Mouse (Mus musculus) CH12.LX (cell line): Measurements from ENCODE around the gene Gm20716. TPM values are rescaled to one million over a fixed set of nuclear protein-coding genes. Genes with fewer than 3 reads are reported as not detected.
A peak's percentile ranks its signal among the peaks of the same experiment; 100 is the strongest.

Experiments
- DNase-seq: peaks from one replicate; pipeline ENCODE4 v3.0.0-alpha.2; 2013; ENCODE audit errors: extremely low read depth
- H3K27ac ChIP-seq: 2 replicates; pipeline ENCODE4 v1.5.1; 2012; ENCODE audit warnings: low read depth, mild to moderate bottlenecking, control low read depth, moderate library complexity; ENCODE audit not compliant: insufficient read depth
- H3K27me3 ChIP-seq: replicated peaks from 2 replicates; pipeline ENCODE3; 2012; ENCODE audit warnings: inconsistent platforms
- H3K36me3 ChIP-seq, 2 experiments: replicated peaks in 1 of 2; 2 replicates each; pipeline versions ENCODE3 to v1.6.1; 2012; ENCODE audit warnings: inconsistent platforms in 1 of 2, low read length in 1 of 2, mild to moderate bottlenecking in 1 of 2, mixed read lengths in 1 of 2, moderate library complexity in 1 of 2; ENCODE audit not compliant: control insufficient read depth in 1 of 2, insufficient read depth in 1 of 2
- H3K4me1 ChIP-seq, 2 experiments: 2 replicates each; pipeline ENCODE4 v1.6.1; 2012; ENCODE audit warnings: inconsistent platforms in 1 of 2, moderate library complexity in 1 of 2; ENCODE audit not compliant: insufficient read depth in 2 of 2, control insufficient read depth in 1 of 2
- H3K4me2 ChIP-seq: 2 replicates; pipeline ENCODE4 v1.6.1; 2012; ENCODE audit warnings: low read depth, mild to moderate bottlenecking, control low read depth; ENCODE audit not compliant: poor library complexity, insufficient read depth, severe bottlenecking
- H3K4me3 ChIP-seq, 3 experiments: fragments of 150-350 bp in 1 of 3; sonication (generic) in 1 of 3; replicated peaks in 1 of 3; 2 replicates each; pipeline versions ENCODE3 to v1.5.1; 2011 to 2012; ENCODE audit warnings: low read depth in 2 of 3, low read length in 2 of 3, mild to moderate bottlenecking in 2 of 3, moderate library complexity in 2 of 3, control low read depth in 1 of 3, improper control_type of control experiment in 1 of 3, inconsistent platforms in 1 of 3, mixed read lengths in 1 of 3; ENCODE audit not compliant: poor library complexity in 1 of 3
- H3K79me2 ChIP-seq: replicated peaks from 2 replicates; pipeline ENCODE4 v1.6.1; 2012; ENCODE audit warnings: mild to moderate bottlenecking, moderate library complexity; ENCODE audit not compliant: control insufficient read depth, poor library complexity, insufficient read depth, severe bottlenecking; ENCODE audit errors: extremely low read depth
- H3K9ac ChIP-seq: 2 replicates; pipeline ENCODE4 v1.6.1; 2012; ENCODE audit warnings: low read depth, mild to moderate bottlenecking, control low read depth, moderate library complexity; ENCODE audit not compliant: insufficient read depth
- H3K9me3 ChIP-seq: replicated peaks from 2 replicates; pipeline ENCODE3; 2012; ENCODE audit warnings: low read length, inconsistent platforms, mixed read lengths
- BHLHE40 ChIP-seq: IDR thresholded peaks from 2 replicates; pipeline ENCODE4 v1.6.1; 2011; ENCODE audit warnings: mild to moderate bottlenecking, low read depth, low read length, improper control_type of control experiment
- CHD1 ChIP-seq: IDR thresholded peaks from 2 replicates; pipeline ENCODE4 v1.6.1; 2012; ENCODE audit warnings: low read depth, low read length, improper control_type of control experiment, inconsistent platforms
- CHD2 ChIP-seq: IDR thresholded peaks from 2 replicates; pipeline ENCODE4 v1.6.1; 2011; ENCODE audit warnings: low read length, improper control_type of control experiment
- CTCF ChIP-seq, 2 experiments: IDR thresholded peaks in 1 of 2; conservative IDR thresholded peaks in 1 of 2; 2 replicates each; pipeline ENCODE4 v1.5.1; 2011 to 2012; ENCODE audit warnings: low read depth in 2 of 2, low read length in 2 of 2, improper control_type of control experiment in 1 of 2, inconsistent platforms in 1 of 2, mild to moderate bottlenecking in 1 of 2, moderate library complexity in 1 of 2
- E2F4 ChIP-seq: IDR thresholded peaks from 2 replicates; pipeline ENCODE4 v1.6.1; 2011; ENCODE audit warnings: low read depth, low read length, improper control_type of control experiment; ENCODE audit not compliant: insufficient replicate concordance
- ELF1 ChIP-seq: IDR thresholded peaks from 2 replicates; pipeline ENCODE4 v1.6.1; 2014; ENCODE audit warnings: low read depth, mild to moderate bottlenecking, inconsistent platforms, low read length, improper control_type of control experiment
- EP300 ChIP-seq: IDR thresholded peaks from 2 replicates; pipeline ENCODE4 v1.6.1; 2011; ENCODE audit warnings: low read length, improper control_type of control experiment
- ETS1 ChIP-seq: conservative IDR thresholded peaks from 2 replicates; pipeline ENCODE4 v1.6.1; 2012; ENCODE audit warnings: low read depth, mild to moderate bottlenecking, inconsistent platforms, low read length, improper control_type of control experiment, moderate library complexity
- HCFC1 ChIP-seq: IDR thresholded peaks from 2 replicates; pipeline ENCODE4 v1.6.1; 2012; ENCODE audit warnings: low read depth, mild to moderate bottlenecking, inconsistent platforms, low read length, improper control_type of control experiment
- IRF4 ChIP-seq: IDR thresholded peaks from 2 replicates; pipeline ENCODE4 v1.6.1; 2014; ENCODE audit warnings: low read depth, mild to moderate bottlenecking, inconsistent platforms, low read length, improper control_type of control experiment
- JUND ChIP-seq: conservative IDR thresholded peaks from 2 replicates; pipeline ENCODE4 v1.6.1; 2011; ENCODE audit warnings: low read depth, low read length, improper control_type of control experiment
- KAT2A ChIP-seq: IDR thresholded peaks from 2 replicates; pipeline ENCODE4 v1.6.1; 2012; ENCODE audit warnings: low read length, improper control_type of control experiment, inconsistent platforms; ENCODE audit not compliant: insufficient replicate concordance
- MAFK ChIP-seq: IDR thresholded peaks from 2 replicates; pipeline ENCODE4 v1.6.1; 2011; ENCODE audit warnings: low read length, improper control_type of control experiment; ENCODE audit not compliant: insufficient replicate concordance
- MAX ChIP-seq: IDR thresholded peaks from 2 replicates; pipeline ENCODE4 v1.6.1; 2011; ENCODE audit warnings: low read length, improper control_type of control experiment
- MAZ ChIP-seq: IDR thresholded peaks from 2 replicates; pipeline ENCODE4 v1.6.1; 2012; ENCODE audit warnings: low read depth, mild to moderate bottlenecking, inconsistent platforms, low read length, improper control_type of control experiment, moderate library complexity
- MEF2A ChIP-seq: IDR thresholded peaks from 2 replicates; pipeline ENCODE4 v1.6.1; 2014; ENCODE audit warnings: low read depth, mild to moderate bottlenecking, inconsistent platforms, low read length, improper control_type of control experiment, borderline replicate concordance
- MXI1 ChIP-seq: IDR thresholded peaks from 2 replicates; pipeline ENCODE4 v1.6.1; 2011; ENCODE audit warnings: mild to moderate bottlenecking, low read depth, low read length, improper control_type of control experiment
- MYC ChIP-seq: IDR thresholded peaks from 2 replicates; pipeline ENCODE4 v1.6.1; 2011; ENCODE audit warnings: low read depth, mild to moderate bottlenecking, improper control_type of control experiment, low read length
- NELFE ChIP-seq: IDR thresholded peaks from 2 replicates; pipeline ENCODE4 v1.6.1; 2011; ENCODE audit warnings: low read depth, low read length, improper control_type of control experiment
- RAD21 ChIP-seq: IDR thresholded peaks from 2 replicates; pipeline ENCODE4 v1.6.1; 2011; ENCODE audit warnings: low read depth, mild to moderate bottlenecking, low read length, improper control_type of control experiment, moderate library complexity
- SIN3A ChIP-seq: IDR thresholded peaks from 2 replicates; pipeline ENCODE4 v1.6.1; 2012; ENCODE audit warnings: low read length, improper control_type of control experiment, inconsistent platforms
- SMC3 ChIP-seq: IDR thresholded peaks from 2 replicates; pipeline ENCODE4 v1.6.1; 2011; ENCODE audit warnings: low read depth, low read length, improper control_type of control experiment
- TCF12 ChIP-seq: IDR thresholded peaks from 2 replicates; pipeline ENCODE4 v1.6.1; 2014; ENCODE audit warnings: low read depth, mild to moderate bottlenecking, inconsistent platforms, low read length, improper control_type of control experiment
- UBTF ChIP-seq: IDR thresholded peaks from 2 replicates; pipeline ENCODE4 v1.6.1; 2012; ENCODE audit warnings: low read depth, mild to moderate bottlenecking, inconsistent platforms, low read length, improper control_type of control experiment, moderate library complexity
- USF1 ChIP-seq: IDR thresholded peaks from 2 replicates; pipeline ENCODE4 v1.6.1; 2014; ENCODE audit warnings: low read depth, mild to moderate bottlenecking, inconsistent platforms, low read length, improper control_type of control experiment
- ZKSCAN1 ChIP-seq: IDR thresholded peaks from 2 replicates; pipeline ENCODE4 v1.6.1; 2012; ENCODE audit warnings: low read depth, inconsistent platforms, low read length, improper control_type of control experiment, borderline replicate concordance
- dilution Hi-C: fragments of 300-500 bp; cut with MboI; formaldehyde crosslinking; loops from 2 replicates; pipeline ENCODE4 v1.14.3; 2020; ENCODE audit warnings: low sequenced_read_pairs; ENCODE audit not compliant: extremely low pct_unique_long_range_greater_than_20kb, extremely low pct_ligation_motif_present
- in situ Hi-C: fragments of 300-500 bp; cut with MboI; formaldehyde crosslinking; loops from 3 replicates; pipeline ENCODE4 v1.14.3; 2019; ENCODE audit warnings: low sequenced_read_pairs, low pct_ligation_motif_present, low pct_unique_long_range_greater_than_20kb, mixed read lengths
- polyA plus RNA-seq: library from polyadenylated mRNA; unstranded; fragments of >175 nt; gene quantifications from 2 replicates; pipeline ENCODE4 v1.2.1, GENCODE M21; 2012; ENCODE audit warnings: low read depth; ENCODE audit not compliant: insufficient read length
- total RNA-seq, 2 experiments: library from RNA; depleted of rRNA; stranded (reverse); fragments of 300-350 nt in 1 of 2; fragments of >200 nt in 1 of 2; gene quantifications; 2 replicates each; pipeline ENCODE4 v1.2.3; 2012 to 2014

Gene Gm20716
- total and polyA plus RNA-seq, 3 experiments, result 27.8 to 34.8 (median 28.6) TPM

DNA sequence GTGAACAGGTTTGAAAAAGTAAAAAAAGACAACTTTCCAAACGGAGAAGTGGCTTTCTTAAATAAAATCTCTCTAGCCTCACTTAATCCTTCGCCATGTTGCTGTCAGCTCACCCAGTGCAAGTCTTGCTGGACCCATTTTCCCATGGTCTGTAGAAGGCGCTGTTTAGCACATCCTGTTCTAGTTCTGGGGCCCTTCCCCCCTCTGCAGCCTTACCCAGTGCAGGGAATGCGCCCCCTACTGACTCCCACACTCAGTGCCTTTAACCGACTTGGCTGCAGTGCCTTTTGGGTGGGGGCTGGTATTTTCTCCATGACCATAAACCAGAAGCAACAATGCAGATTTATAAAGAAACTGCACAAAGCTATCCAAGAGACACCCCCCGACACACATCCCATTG lies 24.9 kb downstream of the Gm20716 start:
- peak; percentile 98 for DNase-seq
- in situ Hi-C loops, result loop anchor here (5.0 kb wide), 1 partner anchor 93 kb away; no protein-coding TSS in a partner anchor
- peaks cover 26 to 64% of the 10 kb centered on the region in 2 experiments for H3K36me3 ChIP-seq
- H3K9ac ChIP-seq, result peak overlapping the region; percentile 94
- TF ChIP-seq CTCF (conservative IDR thresholded peaks at IDR 0.05 in 1 of 2, IDR thresholded peaks at IDR 0.05 in 1 of 2; ENCODE audit: low read depth in 2 of 2, low read length in 2 of 2), result peak; percentile 76 to 100
- TF ChIP-seq ELF1, result peak; percentile 78
- peak; percentile 86 for TF ChIP-seq MYC
- TF ChIP-seq CHD2, result peak; percentile 98
- TF ChIP-seq EP300, result 0 out of 2 replicates have a peak, but pooled peaks have one; percentile 16
- TF ChIP-seq USF1, result no peak
- TF ChIP-seq RAD21, result peak; percentile 66
- TF ChIP-seq KAT2A, result 0 out of 2 replicates have a peak, but pooled peaks have one; percentile 51
- no peak for TF ChIP-seq MAFK
- no peak for TF ChIP-seq UBTF
- TF ChIP-seq JUND, result peak; percentile 60
- TF ChIP-seq MAZ, result peak; percentile 95
- TF ChIP-seq NELFE, result peak; percentile 84; the same call in 1 of the 2 replicates
- no peak; the same call in none of the 2 replicates for TF ChIP-seq MAX
- no peak for TF ChIP-seq E2F4
- TF ChIP-seq HCFC1, result peak; percentile 73
- peak; percentile 55 for TF ChIP-seq BHLHE40
- peak; percentile 98 for TF ChIP-seq SIN3A
- peak; percentile 91; the same call in 1 of the 2 replicates for TF ChIP-seq CHD1
- TF ChIP-seq TCF12, result peak; percentile 86
- TF ChIP-seq MXI1, result peak; percentile 93
- TF ChIP-seq IRF4, result peak; percentile 75
- TF ChIP-seq MEF2A, result peak; percentile 80
- peak; percentile 61 for TF ChIP-seq ETS1
- peak; percentile 68 for TF ChIP-seq SMC3
- no peak for TF ChIP-seq ZKSCAN1
- TF ChIP-seq, all 38 proteins: peak for 20
- Histone ChIP-seq H3K9me3 (peaks cover 4% of the 10 kb centered on the region), H3K4me1 (peaks cover 13 to 56% of the 10 kb centered on the region in 2 experiments), H3K27ac (peak overlapping the region; percentile 58; the same call in 1 of the 2 replicates), H3K79me2 (peaks cover 59% of the 10 kb centered on the region), H3K4me2 (peak overlapping the region; percentile 80), H3K4me3 (peak overlapping the region; percentile 94 to 100 (median 96)), H3K27me3 (no peaks in the 10 kb centered on the region)
- dilution Hi-C loops, result no loop called here
